In the genomic region with DNA sequence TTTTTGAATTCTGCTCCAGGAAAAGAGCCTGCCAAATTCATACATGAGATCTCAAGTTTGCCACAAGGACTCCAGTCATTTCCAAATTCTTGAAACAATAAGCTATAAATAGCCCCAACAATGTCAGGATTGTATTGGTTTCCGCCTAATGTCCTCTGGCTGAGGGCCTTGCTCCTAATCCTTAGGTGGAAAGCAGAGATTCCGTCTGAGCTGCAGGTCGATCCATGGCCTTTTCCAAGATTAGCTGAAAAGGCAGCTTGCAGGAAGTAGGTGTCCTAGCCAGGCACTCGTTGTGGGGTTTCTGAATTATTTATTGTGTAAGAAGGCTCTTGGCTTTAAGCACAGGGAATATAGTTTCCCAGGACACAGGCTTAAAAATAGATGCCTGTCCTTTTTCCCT, we compare ENCODE assay signal across 13 mouse cellular contexts.
A peak's percentile ranks its signal among the peaks of the same experiment; 100 is the strongest.
DNase-seq lines count a peak whose midpoint lies in the region; ATAC-seq and TF ChIP-seq lines count a peak whose summit lies in the region.
"Had no signal": no experiment of that assay in that cellular context is flagged by ENCODE, and none has a peak within 500 bp of the region (broad histone marks: within the 10 kb centered on the region; RNA-seq: fewer than 3 reads in every experiment).

No protein-coding gene starts in this region.

- no peak for TF ChIP-seq EP300 in lung, postnatal 0 days (IDR thresholded peaks at IDR 0.05)

- H3K9ac ChIP-seq in lung, postnatal 0 days (replicated peaks; ENCODE audit: low read depth), result no peak overlapping the region

- no peaks in the 10 kb centered on the region for H3K9me3 ChIP-seq in lung, postnatal 0 days (ENCODE audit: low read length)

- WGBS in lung, postnatal 0 days, result 26% methylated on average over 4 of the region's 4 CpGs

- peak; percentile 5 for DNase-seq in gastrocnemius, postnatal 14 days
- DNase-seq in gastrocnemius, adult 8-10 months (ENCODE audit: low spot score in 2 of 2), result no peak
- DNase-seq in lung, postnatal 0 days (ENCODE audit: low spot score), result peak; percentile 23
- DNase-seq in lung, postnatal 25 days (ENCODE audit: low spot score), result no peak
- DNase-seq in heart, postnatal 14 days, result peak; percentile 28 to 37
- DNase-seq in layer of hippocampus, adult 11-12 months (ENCODE audit: low spot score), result no peak
- DNase-seq in layer of hippocampus, adult 2 months (ENCODE audit: low spot score in 2 of 2), result no peak
- DNase-seq: cerebellum, adult 8-10 months; lung, postnatal 36 days; midbrain, embryonic 14.5 days; thymus, adult 18-20 months had no signal

- no peak overlapping the region for H3K4me3 ChIP-seq in lung, postnatal 0 days (ENCODE audit: low read depth, low read length)
- H3K4me3 ChIP-seq in layer of hippocampus, adult 2 months, result no peak overlapping the region

- intact Hi-C loops in gastrocnemius, postnatal 14 days (cut with DNase I; ENCODE audit: low total_unique reads), result no loop called here
- intact Hi-C loops in heart, postnatal 14 days (cut with DNase I), result loop anchor here (2.0 kb wide), 1 partner anchor 330 kb away; no protein-coding TSS in a partner anchor

- H3K4me1 ChIP-seq in lung, postnatal 0 days (ENCODE audit: insufficient read depth, low read depth, low read length), result no peaks in the 10 kb centered on the region; the same call in 1 of the 2 replicates

- no peak for TF ChIP-seq CTCF in lung, postnatal 0 days (IDR thresholded peaks at IDR 0.05)
- no peak for TF ChIP-seq CTCF in layer of hippocampus, adult 2 months (conservative IDR thresholded peaks at IDR 0.05)

- no peaks in the 10 kb centered on the region for H3K27me3 ChIP-seq in lung, postnatal 0 days (replicated peaks; ENCODE audit: insufficient read depth, low read length)

- H3K27ac ChIP-seq in lung, postnatal 0 days (ENCODE audit: low read length), result no peak overlapping the region
- no peak overlapping the region for H3K27ac ChIP-seq in layer of hippocampus, adult 2 months
- H3K27ac ChIP-seq: hindbrain, postnatal 0 days had no signal

- no peak for ATAC-seq in lung, postnatal 0 days
- ATAC-seq: hindbrain, postnatal 0 days had no signal

- H3K36me3 ChIP-seq in lung, postnatal 0 days (ENCODE audit: insufficient read depth, low read length), result no peaks in the 10 kb centered on the region
- H3K36me3 ChIP-seq: G1E had no signal

- no peak overlapping the region for H3K4me2 ChIP-seq in lung, postnatal 0 days (replicated peaks; ENCODE audit: low read depth, low read length)

Comparison
In these comparisons a context has a peak if more than half of its experiments do, and no peak if none do; other contexts are left out.
1. DNase-seq: peak in gastrocnemius, postnatal 14 days (single experiment), lung, postnatal 0 days (single experiment) and heart, postnatal 14 days (2 of 2); none in gastrocnemius, adult 8-10 months (0 of 2), lung, postnatal 25 days (single experiment), layer of hippocampus, adult 11-12 months (single experiment) and layer of hippocampus, adult 2 months (0 of 2).